Comparison of ENCODE assay signal across 7 mouse cellular contexts in genomic region chr12:69757418-69758141, GRCm38 (mm10). TPM values are rescaled to one million over a fixed set of nuclear protein-coding genes. Genes with fewer than 3 reads are reported as not detected.
DNase-seq lines count a peak whose midpoint lies in the region; ATAC-seq and TF ChIP-seq lines count a peak whose summit lies in the region.

No protein-coding gene starts in this region.

- no peaks in the 10 kb centered on the region for H3K27me3 ChIP-seq in intestine, postnatal 0 days (replicated peaks; ENCODE audit: control insufficient read depth, insufficient read depth, low read length)
- H3K27me3 ChIP-seq in midbrain, embryonic 12.5 days, result no peaks in the 10 kb centered on the region

- peak overlapping the region; percentile 25 for H3K4me3 ChIP-seq in intestine, postnatal 0 days (ENCODE audit: low read depth, low read length)
- no peak overlapping the region for H3K4me3 ChIP-seq in midbrain, embryonic 12.5 days

- H3K9me3 ChIP-seq in intestine, postnatal 0 days (ENCODE audit: control insufficient read depth), result no peaks in the 10 kb centered on the region
- H3K9me3 ChIP-seq in midbrain, embryonic 12.5 days, result no peaks in the 10 kb centered on the region

- peak; percentile 76 to 79 for DNase-seq in adrenal gland, adult 18-20 months (ENCODE audit: low spot score in 2 of 2)
- DNase-seq in embryo, embryonic 9.5 days (ENCODE audit: extremely low spot score), result peak; percentile 82
- peak; percentile 45 to 77 for DNase-seq in gastrocnemius, postnatal 4 days (ENCODE audit: low spot score in 2 of 2)
- peak; percentile 86 for DNase-seq in left cerebral cortex, postnatal 4 days
- DNase-seq in skeletal muscle tissue, adult 2 months (ENCODE audit: low read depth, low spot score), result peak; percentile 94

- no peaks in the 10 kb centered on the region for H3K36me3 ChIP-seq in intestine, postnatal 0 days (ENCODE audit: control insufficient read depth, insufficient read depth)
- no peaks in the 10 kb centered on the region for H3K36me3 ChIP-seq in midbrain, embryonic 12.5 days

- H3K4me1 ChIP-seq in intestine, postnatal 0 days (replicated peaks; ENCODE audit: control insufficient read depth, insufficient read depth, low read length), result peaks cover 3% of the 10 kb centered on the region; the same call in 1 of the 2 replicates
- H3K4me1 ChIP-seq in midbrain, embryonic 12.5 days, result peaks cover 14% of the 10 kb centered on the region

- peak; percentile 75 for ATAC-seq in intestine, postnatal 0 days
- peak; percentile 85 for ATAC-seq in midbrain, embryonic 12.5 days (ENCODE audit: low FRiP score, low read depth)

- peak overlapping the region; percentile 11; the same call in 1 of the 2 replicates for H3K9ac ChIP-seq in intestine, postnatal 0 days (ENCODE audit: low read depth, low read length)
- no peak overlapping the region for H3K9ac ChIP-seq in midbrain, embryonic 12.5 days (replicated peaks)

- TF ChIP-seq CTCF in intestine, postnatal 0 days (IDR thresholded peaks at IDR 0.05; ENCODE audit: low read depth), result peak; percentile 92

- peak overlapping the region; percentile 63 for H3K4me2 ChIP-seq in intestine, postnatal 0 days (replicated peaks; ENCODE audit: low read depth)
- H3K4me2 ChIP-seq in midbrain, embryonic 12.5 days (replicated peaks), result peak overlapping the region; percentile 51

- H3K27ac ChIP-seq in intestine, postnatal 0 days (ENCODE audit: low read depth, low read length), result peak overlapping the region; percentile 46; the same call in 1 of the 2 replicates
- H3K27ac ChIP-seq in midbrain, embryonic 12.5 days (replicated peaks), result no peak overlapping the region

- 4% methylated on average over 22 of the region's 22 CpGs for WGBS in intestine, postnatal 0 days
- WGBS in midbrain, embryonic 12.5 days, result 18% methylated on average over 22 of the region's 22 CpGs

- intact Hi-C loops in left cerebral cortex, postnatal 4 days (cut with DNase I), result loop anchor here (10.0 kb wide), 1 partner anchor 137 kb away; the partner anchor contains the start of genes Atl1 and Map4k5

RNA-seq across cellular contexts. Expression of gene Atp5s, which starts 32.8 kb away (rescaled TPM):
- 10 to 100 TPM; 11.5 to 16.2 TPM for total RNA-seq in adrenal gland, adult 18-20 months (2021)
- 10 to 100 TPM; 10.6 to 11.0 TPM for total RNA-seq in gastrocnemius, postnatal 4 days (2021)
- polyA plus RNA-seq in intestine, postnatal 0 days (2015; fragmentation: Nextera tagmentation; extraction: Ambion mirVana), result 26.1 and 31.6 TPM in 2 replicates
- 10 to 100 TPM; 18.0 to 20.8 TPM for total RNA-seq in left cerebral cortex, postnatal 4 days (2021)
- 19.2 and 24.6 TPM in 2 replicates for polyA plus RNA-seq in midbrain, embryonic 12.5 days (2016; fragmentation: Nextera tagmentation; extraction: Ambion mirVana)

RNA-seq across cellular contexts. Expression of gene L2hgdh, which starts 32.9 kb away (rescaled TPM):
- 10 to 100 TPM; 19.5 to 21.9 TPM for total RNA-seq in adrenal gland, adult 18-20 months (2021)
- 10 to 100 TPM; 38.1 to 38.9 TPM for total RNA-seq in gastrocnemius, postnatal 4 days (2021)
- 13.8 and 14.3 TPM in 2 replicates for polyA plus RNA-seq in intestine, postnatal 0 days (2015; fragmentation: Nextera tagmentation; extraction: Ambion mirVana)
- 10 to 100 TPM in 1 of 2 experiments, 1 to 10 TPM in 1; 9.4 to 12.5 TPM for total RNA-seq in left cerebral cortex, postnatal 4 days (2021)
- 12.4 and 13.5 TPM in 2 replicates for polyA plus RNA-seq in midbrain, embryonic 12.5 days (2016; fragmentation: Nextera tagmentation; extraction: Ambion mirVana)

RNA-seq across cellular contexts. Expression of gene Cdkl1, which starts 33.5 kb away (rescaled TPM):
- total RNA-seq in adrenal gland, adult 18-20 months (2021), result 1 to 10 TPM; 1.7 to 2.2 TPM
- total RNA-seq in gastrocnemius, postnatal 4 days (2021), result 1 to 10 TPM; 2.0 to 2.9 TPM
- polyA plus RNA-seq in intestine, postnatal 0 days (2015; fragmentation: Nextera tagmentation; extraction: Ambion mirVana), result 1.5 and 1.6 TPM in 2 replicates
- 10 to 100 TPM; 39.4 to 40.8 TPM for total RNA-seq in left cerebral cortex, postnatal 4 days (2021)
- polyA plus RNA-seq in midbrain, embryonic 12.5 days (2016; fragmentation: Nextera tagmentation; extraction: Ambion mirVana), result 0.54 and 1.1 TPM in 2 replicates

Comparison
In these comparisons a context has a peak if more than half of its experiments do, and no peak if none do; other contexts are left out.
1. RNA of gene Cdkl1, which starts 33.5 kb away (total RNA-seq): 39.4 to 40.8 TPM in left cerebral cortex, postnatal 4 days; 2.0 to 2.9 TPM in gastrocnemius, postnatal 4 days and 1.7 to 2.2 TPM in adrenal gland, adult 18-20 months; every median in the first group is over 10 times any median in the second.
2. Peak in every context shown above with its lines, with median percentiles within 50 percentile points of each other: DNase-seq.